Mouse (Mus musculus) testis, postnatal 10 days (tissue): ENCODE measurements around the gene Kcnk1.

Source experiments
- DNase-seq: peaks from one replicate; pipeline ENCODE4 v3.0.0; 2021; ENCODE audit warnings: low spot score

The Kcnk1 gene

GRCm38 (mm10) chr8:126058876-126059275 is 63.9 kb downstream of the Kcnk1 start:
- DNase-seq: no peak

GRCm38 (mm10) chr8:126062844-126063243 is 67.9 kb downstream of the Kcnk1 start:
- no peak for DNase-seq

GRCm38 (mm10) chr8:126063832-126064409 is 69.0 kb downstream of the Kcnk1 start:
- DNase-seq: no peak

- no peak for DNase-seq
These were observed 69.7 kb downstream of the Kcnk1 start for GRCm38 (mm10) chr8:126064587-126065145.

GRCm38 (mm10) chr8:126067306-126067705 is 72.3 kb downstream of the Kcnk1 start:
- no peak for DNase-seq

- DNase-seq: no peak
These were observed 73.2 kb downstream of the Kcnk1 start for GRCm38 (mm10) chr8:126068136-126068535.

- DNase-seq: no peak
These were observed 77.7 kb downstream of the Kcnk1 start for GRCm38 (mm10) chr8:126072678-126073077.

- DNase-seq: no peak
These were observed 78.3 kb downstream of the Kcnk1 start for GRCm38 (mm10) chr8:126073141-126073740.

- no peak for DNase-seq
These were observed 79.1 kb downstream of the Kcnk1 start for GRCm38 (mm10) chr8:126074111-126074510.

- DNase-seq: peak; percentile 92
These were observed 80.4 kb downstream of the Kcnk1 start for GRCm38 (mm10) chr8:126075400-126075799.
